Mouse (Mus musculus): Measurements from ENCODE around the gene Tmem110.

GRCm38 (mm10) chr14:30922053-30922670 is 96.8 kb downstream of the Tmem110 start:
- TF ChIP-seq POLR2A (IDR thresholded peaks at IDR 0.05; ENCODE audit: control insufficient read depth, extremely low read depth, insufficient read depth, low read length, poor library complexity) (no peak), CTCF (IDR thresholded peaks at IDR 0.05; ENCODE audit: borderline replicate concordance, control insufficient read depth, extremely low read depth, insufficient read depth, low read length, poor library complexity) (no peak)

All from thymus, adult 2 months (tissue).